Mouse (Mus musculus) regulatory T cell (primary cell): ENCODE results near the gene Rnf220.

Source experiments
- in situ Hi-C: fragments of 300-600 bp; cut with MboI, MseI; formaldehyde crosslinking; loops from one replicate; pipeline ENCODE4 v1.15.1; 2025; ENCODE audit warnings: high pct_unique_total_duplicates

Rnf220 gene

DNA sequence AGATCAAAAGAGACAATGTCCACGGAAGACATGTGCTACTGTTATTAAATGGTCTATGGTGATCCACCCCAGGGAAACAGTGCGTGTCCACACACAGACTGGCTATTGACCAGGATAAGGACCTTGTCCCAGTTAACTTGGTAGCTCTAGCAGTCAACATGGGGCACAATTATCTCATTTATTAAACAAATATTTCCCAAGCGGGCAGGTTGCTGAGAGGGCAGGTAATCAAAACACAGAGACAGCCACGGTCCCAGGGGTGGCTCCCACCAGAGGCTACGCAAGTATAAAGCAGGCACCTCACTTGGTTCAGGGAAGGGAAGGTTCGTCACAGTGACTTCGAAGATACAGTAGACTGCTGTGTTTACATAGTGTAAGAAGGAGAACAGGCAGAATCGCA is 153.5 kb downstream of the Rnf220 start:
- in situ Hi-C loops = no loop called here

DNA sequence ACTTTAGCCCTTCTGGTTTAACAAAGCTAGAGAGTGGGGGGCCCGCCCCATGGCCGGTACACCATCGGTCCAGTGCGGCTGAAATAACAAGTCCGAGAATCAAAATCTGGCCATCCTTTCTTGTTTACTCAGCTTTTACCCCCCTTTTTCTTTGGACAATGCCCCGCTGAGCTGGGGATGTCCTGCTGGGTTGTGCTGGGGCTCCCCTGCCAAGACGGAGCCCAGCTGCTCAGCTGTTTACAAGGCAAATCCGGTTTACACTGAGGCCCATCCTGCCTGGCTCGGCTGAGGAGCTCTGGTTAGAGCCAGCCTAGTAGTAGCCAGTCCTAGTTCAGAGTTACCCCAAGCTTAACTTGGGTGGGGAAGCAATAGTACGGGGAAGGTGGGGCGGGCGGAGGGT is 154.1 kb downstream of the Rnf220 start:
- in situ Hi-C loops = no loop called here

DNA sequence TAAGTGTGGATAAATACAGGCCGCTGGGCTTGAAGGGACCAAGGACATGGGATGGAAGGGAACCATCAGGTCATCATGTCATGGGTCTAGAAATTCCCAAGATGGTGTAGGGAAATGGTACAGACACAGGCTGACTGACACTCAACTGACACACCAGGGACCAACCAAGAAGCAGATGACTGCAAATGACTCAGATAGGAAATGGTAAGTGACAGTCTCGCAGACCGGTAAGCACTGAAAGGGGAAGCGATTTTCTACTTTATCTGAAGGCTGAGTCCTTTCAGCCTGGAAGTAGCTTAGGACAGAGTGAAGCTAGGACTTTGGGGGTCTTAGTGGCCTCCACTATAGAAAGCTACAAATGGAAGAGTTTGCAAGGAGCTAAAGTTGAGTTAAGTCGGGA is 155.6 kb downstream of the Rnf220 start:
- in situ Hi-C loops = no loop called here

DNA sequence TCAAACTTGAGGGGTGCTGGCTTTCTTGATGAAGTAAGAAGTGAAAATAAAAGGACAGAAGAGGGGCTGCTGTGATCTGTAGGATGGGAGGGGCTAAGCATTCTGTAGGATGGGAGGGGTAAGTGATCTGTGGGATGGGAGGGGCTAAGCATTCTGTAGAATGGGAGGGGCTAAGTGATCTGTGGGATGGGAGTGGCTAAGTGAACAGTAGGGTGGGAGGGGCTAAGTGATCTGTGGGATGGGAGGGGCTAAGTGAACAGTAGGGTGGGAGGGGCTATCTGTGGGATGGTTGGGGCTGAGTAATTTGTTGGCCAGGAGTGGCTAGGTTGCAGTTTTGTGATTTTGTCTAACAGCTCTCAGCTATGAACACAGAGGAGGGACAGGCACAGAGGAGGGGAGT is 157.1 kb downstream of the Rnf220 start:
- in situ Hi-C loops = no loop called here

DNA sequence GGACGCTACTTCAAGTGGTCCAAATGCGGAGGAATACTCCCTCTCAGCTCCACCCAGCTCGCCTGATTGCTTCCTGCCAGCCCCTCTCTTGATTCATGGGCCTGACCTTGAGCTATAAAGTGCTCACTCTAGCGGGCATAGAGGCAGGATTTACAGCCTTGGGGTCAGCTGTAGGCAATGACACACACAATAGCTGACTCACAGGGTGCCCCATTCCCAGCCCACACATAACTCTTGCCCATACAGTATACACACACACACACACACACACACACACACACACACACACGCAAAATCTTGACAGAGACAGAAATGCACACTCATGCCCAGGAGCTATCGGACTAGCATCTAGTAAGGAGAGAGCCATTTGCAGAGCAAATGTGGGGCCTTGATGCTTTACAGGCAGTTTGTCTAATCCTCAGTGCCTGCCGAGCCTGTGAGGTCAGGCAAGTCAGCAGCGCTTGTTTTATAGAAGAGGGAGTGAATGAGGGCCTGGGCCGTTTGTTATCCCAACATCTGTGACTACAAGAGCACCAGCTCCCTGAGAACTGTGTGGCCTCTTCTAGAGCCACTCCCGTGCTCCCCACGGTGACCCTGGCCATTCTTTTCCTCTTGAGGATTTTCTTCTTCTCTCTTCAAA is 165.9 kb downstream of the Rnf220 start:
- in situ Hi-C loops = no loop called here

DNA sequence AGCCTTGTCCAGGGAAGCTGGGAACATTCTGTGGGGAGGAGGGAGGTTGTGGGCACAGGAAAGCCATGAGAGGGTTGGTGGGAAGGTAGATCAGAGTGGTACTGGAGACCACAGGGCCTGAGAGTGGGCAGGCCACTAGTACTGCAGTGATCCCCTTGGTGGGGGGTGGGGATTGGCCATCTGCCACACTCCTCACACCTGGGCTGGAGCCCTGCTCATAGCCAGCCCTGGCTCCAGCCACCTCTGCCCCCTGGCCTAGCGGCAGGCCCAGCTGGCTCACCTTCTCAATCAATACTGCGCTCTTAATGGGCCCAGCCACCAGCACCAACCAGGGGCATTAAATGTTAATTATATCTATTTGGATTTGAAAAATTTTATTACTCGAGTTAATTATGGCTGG is 166.7 kb downstream of the Rnf220 start:
- in situ Hi-C loops = no loop called here

DNA sequence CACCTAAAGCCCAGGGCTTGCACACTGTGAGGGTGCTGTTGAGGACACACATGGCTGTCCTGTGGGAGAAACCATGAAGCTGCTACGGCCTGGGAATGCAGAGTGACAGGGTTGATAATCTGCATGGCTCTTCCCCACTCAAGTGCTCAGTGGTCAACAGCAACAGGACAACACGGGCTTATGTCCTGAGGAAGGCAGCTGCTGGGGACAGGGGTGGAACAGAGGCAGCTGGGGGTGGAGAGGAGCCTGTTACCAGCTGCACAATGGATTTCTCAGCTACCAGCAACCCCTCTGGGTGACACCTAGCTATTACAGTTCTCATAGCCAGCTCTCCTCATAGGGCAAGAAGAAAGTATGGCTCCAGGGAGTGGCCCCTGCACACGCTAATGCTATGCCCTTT is 169.9 kb downstream of the Rnf220 start:
- in situ Hi-C loops = loop anchor here (5.0 kb wide), 1 partner anchor 200 kb away; no protein-coding TSS in a partner anchor

DNA sequence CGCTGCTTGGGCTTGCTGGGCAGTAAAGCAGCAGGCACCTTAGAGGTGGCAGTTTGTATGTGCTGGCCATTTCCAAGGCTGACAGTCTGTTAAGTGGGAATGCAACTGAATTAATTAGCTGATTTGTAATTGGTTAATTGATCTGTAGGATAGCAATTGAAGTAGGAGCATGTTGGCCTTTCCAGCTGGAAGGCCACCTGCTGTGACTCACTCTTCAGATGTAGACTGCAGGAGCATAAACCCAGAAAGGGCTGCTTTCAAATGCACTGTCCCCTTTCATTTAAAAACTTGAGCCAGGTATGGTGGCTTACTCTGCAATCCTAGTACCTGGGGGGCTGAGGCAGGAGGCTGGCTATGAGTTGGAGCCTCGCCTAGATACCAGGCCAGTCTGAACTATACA is 171.8 kb downstream of the Rnf220 start:
- in situ Hi-C loops = loop anchor here (5.0 kb wide), 1 partner anchor 202 kb away; no protein-coding TSS in a partner anchor

DNA sequence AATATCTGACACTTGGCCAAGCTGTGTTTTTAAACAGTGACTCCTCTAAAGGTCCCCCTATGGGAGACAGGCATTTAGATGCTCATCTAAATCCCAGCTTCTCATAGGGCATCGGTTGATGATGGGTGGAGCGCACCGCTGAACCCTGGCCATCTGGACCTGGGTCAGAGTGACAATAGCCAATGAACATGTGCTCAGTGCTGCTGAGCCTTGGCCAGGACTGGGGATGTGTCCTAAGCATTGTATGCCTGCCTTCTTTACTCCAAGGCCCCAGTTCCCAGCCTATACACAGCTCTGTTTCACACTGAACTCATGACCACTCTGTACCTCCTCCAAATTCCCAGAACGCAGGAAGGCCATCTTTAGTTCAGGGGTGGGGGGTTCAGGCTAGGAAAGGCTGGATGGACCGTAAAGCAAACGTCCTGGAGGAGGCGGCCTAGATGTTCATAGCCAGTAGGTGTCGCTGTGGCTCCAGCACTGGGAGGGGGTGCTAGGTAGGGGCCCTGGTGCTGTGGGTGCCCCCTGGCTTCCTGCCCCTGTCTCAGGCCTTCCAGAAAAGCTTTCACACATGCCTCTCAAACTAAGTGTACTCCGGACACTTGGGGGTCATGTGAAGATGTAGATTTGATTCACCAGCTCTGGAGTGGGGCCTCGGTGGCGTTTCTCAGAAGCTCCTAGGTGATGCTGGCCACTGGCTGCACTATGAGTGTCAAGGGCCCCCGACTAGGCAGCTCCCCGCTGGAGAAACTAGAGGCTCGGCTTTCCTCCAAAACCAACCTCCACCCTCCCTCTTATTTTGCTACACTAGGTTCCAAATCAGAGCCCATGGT is 173.1 kb downstream of the Rnf220 start:
- in situ Hi-C loops = no loop called here

DNA sequence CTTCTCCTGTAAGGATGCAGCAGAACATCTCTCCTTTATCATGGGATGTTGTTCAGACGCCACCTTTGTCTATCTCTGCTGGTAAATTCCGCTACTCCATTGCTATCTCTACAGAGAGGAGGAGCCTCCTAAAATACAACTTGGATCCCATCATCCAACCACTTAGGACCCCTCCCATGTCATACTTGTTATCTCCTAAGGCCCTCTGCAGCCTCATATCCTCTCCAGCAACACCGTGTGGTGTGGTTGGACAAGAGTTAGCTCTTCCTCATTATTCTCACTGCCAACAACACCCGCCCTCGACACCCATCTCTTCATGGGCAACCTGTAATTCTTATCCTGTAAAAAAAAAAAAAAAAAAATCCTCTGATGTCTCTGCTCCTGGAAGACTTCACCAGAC is 175.8 kb downstream of the Rnf220 start:
- in situ Hi-C loops = no loop called here

DNA sequence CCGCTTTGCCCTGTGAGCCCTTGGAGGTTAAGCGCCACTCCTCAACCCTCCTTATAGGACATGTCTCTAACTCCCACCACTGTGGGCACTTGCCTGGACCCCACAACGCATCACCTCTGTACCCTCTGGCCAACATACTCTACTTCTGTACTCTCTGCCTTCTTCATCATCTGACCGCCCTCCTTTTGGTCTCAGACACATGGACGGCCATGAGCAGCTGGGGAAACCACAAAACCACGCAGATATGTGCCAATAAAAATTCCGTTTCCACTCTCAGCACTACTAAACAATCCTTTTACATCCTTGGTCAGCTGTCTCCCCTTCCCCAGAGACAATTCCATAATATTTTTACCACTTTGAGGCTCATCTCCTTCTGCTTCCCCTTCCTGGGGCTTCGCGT is 178.3 kb downstream of the Rnf220 start:
- in situ Hi-C loops = no loop called here

DNA sequence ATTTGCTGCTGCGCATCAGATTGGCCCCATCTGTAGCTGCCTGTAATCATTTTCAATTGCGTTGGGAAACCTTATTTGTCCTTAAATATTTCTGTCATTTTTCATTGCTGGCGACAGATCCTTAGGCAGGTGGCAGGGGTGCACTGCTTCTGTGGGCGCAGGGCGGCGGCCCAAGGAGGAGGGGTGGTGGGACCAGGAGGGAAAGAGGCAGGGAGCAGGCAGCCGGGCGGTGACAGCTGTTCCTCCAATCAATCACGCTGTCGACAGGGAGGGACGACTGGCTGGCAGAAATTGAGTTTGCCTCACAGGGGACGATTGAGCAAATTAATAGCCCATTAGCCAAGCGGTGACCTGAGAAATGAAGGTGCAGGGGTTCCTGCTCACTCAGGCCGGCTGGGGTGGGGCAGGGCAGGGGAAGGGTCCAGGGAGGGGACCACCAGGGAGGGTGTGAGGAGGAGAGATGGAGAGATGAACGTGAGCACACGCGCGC is 179.1 kb downstream of the Rnf220 start:
- in situ Hi-C loops = no loop called here

DNA sequence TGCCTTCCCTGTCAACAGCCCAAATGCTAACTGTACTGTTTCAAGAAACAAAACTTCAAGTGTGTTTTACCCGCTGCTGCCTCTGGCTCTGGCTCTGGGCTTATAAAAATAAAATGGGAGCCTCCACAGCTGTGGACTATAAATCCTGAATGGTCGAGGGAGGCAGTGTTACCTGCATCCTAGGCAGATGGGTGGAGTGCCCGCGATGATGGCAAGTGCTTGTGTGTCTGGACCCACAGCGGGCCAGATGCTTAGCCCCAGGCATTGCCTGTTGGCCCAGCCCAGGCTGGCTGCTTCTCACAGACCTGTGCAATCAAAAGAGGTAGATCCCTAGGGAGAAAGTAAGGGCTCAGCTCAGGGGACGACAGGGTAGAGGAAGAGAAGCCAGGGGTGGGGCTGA is 180.1 kb downstream of the Rnf220 start:
- in situ Hi-C loops = no loop called here

DNA sequence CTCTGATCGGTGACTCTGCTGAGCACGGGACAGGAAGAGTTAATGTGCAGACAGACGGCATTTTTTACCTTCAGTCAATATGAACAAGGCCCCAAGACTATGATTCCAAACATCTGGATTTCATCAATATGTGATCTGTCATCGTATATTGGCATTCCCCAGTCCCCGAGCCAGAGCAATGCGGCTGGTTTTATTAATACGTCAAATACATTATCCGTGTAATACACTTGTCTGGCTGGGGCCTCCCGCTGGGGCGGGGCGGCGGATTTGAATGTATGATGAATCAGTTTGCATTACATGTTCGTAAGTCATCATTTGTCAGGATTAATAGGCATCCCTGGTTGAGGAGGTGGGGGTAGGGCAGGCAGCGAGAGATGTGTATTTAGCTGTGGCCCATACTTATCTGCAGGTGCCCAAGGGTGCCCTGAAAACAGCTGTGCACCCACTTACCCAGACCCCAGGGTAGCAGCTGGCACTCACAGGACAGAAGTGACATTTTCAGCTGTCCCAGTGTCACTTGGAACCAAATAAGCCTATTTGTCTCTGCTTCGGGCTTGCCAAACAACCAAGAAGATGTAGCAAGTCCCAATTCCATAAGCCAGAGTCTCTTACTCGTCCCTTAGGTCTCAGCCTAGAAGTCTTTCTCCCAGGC is 181.9 kb downstream of the Rnf220 start:
- in situ Hi-C loops = no loop called here

DNA sequence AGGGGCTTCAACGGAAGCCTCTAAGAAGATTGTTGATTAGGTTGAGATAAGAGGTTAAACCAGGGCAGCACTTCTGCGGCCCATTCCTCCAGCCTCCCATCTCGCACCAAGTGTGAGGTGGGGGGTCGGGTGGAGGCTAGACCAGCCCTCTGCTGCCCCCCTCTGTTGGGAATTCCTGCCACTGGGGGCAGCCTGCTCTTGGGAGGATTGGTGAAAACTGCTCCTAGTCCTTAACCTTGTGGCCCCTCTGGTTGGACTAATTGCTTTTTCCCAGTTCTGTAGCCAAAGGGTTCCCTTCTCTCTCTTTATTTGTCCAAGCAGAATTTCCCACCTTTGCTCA is 183.8 kb downstream of the Rnf220 start:
- in situ Hi-C loops = no loop called here

DNA sequence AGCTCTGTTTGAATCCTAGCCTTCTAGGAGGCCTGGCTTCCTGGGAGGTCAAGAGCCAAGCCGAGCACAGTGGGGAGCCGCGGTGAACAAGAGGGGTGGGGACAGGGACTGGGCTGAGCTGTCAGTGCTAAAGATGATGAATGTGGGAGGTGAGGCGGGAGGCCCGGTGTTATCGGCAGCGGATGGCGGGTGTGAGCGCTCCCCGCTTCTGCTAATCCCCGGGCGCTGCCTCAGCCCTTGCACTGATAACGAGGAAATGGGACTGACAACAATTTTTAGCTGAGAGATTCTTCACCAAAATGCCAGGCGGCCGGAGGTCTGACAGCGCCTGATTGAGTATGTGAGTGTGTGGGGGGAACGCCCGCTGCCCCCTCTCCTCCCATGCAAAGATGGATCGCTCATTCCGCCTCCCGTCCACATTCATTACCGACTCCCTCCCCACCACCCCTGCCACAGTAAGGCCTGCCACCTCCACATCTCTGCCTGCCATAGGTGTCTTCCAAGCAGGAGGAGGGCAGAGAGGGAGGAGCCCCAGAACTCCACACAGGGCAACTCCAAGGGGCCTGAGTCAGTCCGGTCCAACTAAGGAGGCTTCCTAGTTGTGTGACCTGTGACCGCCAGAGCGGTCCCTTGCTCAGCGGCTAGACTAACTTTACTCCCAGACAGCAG is 184.3 kb downstream of the Rnf220 start:
- in situ Hi-C loops = no loop called here

DNA sequence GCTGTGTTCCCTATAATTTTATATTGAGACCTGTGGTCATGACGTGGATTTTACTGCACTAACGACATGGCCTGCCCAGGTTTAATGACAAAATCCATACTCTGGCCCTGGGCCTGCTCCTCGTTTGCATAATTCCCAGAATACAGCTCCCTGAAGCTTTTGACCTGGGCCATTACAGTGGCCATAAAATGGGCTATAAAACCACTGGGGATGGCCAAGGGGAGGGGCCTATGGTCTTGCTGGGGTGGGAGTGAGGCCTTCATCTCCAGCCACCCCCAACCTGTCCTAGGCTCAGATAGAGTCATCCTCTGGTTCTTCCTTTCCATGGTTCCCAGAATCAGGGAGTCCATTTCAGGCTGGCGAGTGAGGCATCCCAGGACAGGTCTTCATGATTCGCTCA is 185.0 kb downstream of the Rnf220 start:
- in situ Hi-C loops = no loop called here

DNA sequence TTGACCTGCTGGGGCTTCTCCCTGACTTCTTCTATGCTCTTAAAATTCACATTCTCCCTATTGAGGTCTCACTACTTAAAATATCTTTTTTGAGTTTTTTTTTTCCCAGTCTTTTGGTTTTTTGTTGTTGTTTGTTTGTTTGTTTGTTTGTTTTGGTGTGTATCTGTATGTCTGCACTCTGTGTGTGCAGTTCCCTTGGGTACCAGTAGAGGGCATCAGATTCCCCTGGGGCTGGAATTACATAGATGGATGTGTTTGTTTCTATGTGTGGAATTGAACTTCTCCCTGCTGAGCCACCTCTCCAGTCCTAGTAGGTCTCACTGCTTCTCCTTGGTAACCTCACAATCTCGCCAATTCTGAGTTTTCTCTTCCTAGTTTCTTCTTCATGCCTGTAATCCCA is 187.4 kb downstream of the Rnf220 start:
- in situ Hi-C loops = no loop called here

DNA sequence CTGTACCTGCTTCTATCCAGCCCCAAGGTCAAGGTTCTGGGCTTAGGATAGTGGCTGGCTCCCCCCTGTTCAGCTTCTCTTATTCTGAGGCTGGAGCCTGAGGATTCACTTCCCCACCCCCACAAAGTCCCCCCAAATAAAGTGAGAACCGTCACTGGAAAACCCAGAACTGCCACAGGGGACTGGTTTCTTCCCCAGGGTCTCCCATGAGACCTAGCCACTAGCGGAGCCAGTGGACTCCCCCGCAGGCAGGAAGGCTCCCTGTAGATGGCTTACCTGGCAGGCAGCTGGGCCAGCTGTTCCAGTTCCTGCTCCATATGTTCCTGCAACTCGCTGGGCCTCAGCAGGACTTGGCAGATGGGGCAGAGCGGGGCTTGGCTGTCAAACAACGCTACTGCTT is 189.6 kb downstream of the Rnf220 start:
- in situ Hi-C loops = no loop called here

DNA sequence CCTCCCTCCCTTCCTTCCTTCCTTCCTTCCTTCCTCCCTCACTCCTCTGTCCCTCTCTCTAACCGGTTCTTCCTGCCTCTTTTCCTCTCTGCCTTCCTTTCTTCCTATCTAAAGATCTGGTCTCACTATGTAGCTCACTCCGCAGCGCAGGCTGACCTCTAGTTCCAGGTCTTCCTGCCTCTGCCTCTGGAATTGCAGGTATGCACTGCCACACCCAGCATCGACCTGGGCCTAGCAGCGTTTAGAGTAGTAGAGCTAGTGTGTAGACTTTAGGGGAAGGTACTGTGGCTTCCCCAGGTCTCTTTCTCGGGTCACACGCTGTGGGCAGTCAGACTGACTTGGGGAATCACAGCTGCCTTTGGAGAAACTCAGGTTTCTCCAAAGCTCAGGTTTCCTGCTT is 191.4 kb downstream of the Rnf220 start:
- in situ Hi-C loops = no loop called here

DNA sequence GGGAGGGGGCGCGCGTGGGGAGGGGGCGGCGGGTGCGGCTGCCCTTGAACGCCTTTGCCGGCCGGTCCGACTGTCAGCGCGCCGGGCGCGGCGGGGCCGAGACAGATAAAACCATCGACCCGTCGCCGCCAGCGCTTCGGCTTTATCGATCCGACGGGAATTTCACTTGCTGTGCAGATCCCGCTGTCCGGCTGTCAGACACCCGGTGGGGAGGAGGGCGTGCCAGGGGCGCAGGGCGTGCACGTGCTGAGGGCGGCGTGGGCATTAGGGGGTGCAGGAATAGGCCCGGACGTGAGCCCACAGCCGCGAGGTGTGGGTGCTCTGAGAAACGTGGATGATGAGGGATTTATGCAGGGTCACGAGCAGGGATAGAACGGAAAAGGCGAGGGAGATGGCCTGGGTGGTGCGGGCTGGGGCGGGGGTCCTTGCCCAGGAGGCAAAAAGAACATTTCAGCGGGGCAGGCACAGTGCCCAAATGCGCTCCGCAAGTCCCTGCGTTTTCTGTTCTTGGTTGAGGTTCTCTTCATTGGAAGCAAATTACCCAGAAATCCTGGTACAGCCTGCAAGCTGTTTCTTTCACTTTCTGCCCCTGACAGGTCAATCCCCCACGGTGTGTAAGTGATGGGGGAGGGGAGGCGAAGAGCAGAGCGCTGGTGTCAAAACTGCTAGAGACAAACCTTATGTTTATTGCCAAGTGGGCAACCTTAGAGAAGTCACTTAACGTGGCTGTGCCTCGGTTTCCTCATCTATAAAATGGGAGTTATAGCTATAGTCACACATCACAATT is 192.4 kb downstream of the Rnf220 start:
- in situ Hi-C loops = no loop called here
